Mouse (Mus musculus): ENCODE results near the gene Gm7971. TPM values are rescaled to one million over a fixed set of nuclear protein-coding genes. Genes with fewer than 3 reads are reported as not detected.
"Not testable (repeated sequence)": the region's sequence is repeated elsewhere in the genome, so short reads cannot be mapped to it uniquely, and the experiment has no call there.

Gm7971 gene
- polyA plus RNA-seq (2014; fragmentation: Nextera tagmentation; extraction: Ambion mirVana) = not detected in 2 replicates

- no CpG with 5 or more reads among the region's 1 CpGs for WGBS
- not testable (repeated sequence) for H3K36me3 ChIP-seq (ENCODE audit: control insufficient read depth, insufficient read depth, low read length); H3K9me3 ChIP-seq (ENCODE audit: control insufficient read depth, low read length); H3K4me3 ChIP-seq (ENCODE audit: low read depth, low read length); H3K4me1 ChIP-seq (replicated peaks; ENCODE audit: control insufficient read depth, insufficient read depth, low read length); DNase-seq (ENCODE audit: low spot score); H3K27me3 ChIP-seq (ENCODE audit: control insufficient read depth, insufficient read depth, low read length); H3K9ac ChIP-seq (ENCODE audit: low read depth, low read length); H3K27ac ChIP-seq (ENCODE audit: low read depth, low read length); ATAC-seq (ENCODE audit: low FRiP score); H3K4me2 ChIP-seq (replicated peaks; ENCODE audit: low read depth, low read length)
Measured at GRCm38 (mm10) chr5:95594775-95595174, at the start of gene Gm7971. TSS of gene Gm7971 (minus strand) at chr5:95594875.

Other genes starting within 250 kb of the Gm7971 start
- not detected in 2 replicates for gene D5Ertd577e, start 138.1 kb downstream of the Gm7971 start, polyA plus RNA-seq (2014; fragmentation: Nextera tagmentation; extraction: Ambion mirVana)
- not detected in 2 replicates for gene Gm3286, start 84.1 kb downstream of the Gm7971 start, polyA plus RNA-seq (2014; fragmentation: Nextera tagmentation; extraction: Ambion mirVana)
- not detected in 2 replicates for gene Gm7978, start 141.3 kb upstream of the Gm7971 start, polyA plus RNA-seq (2014; fragmentation: Nextera tagmentation; extraction: Ambion mirVana)
- gene Gm7982, start 147.1 kb upstream of the Gm7971 start, polyA plus RNA-seq (2014; fragmentation: Nextera tagmentation; extraction: Ambion mirVana) = not detected in 2 replicates
- gene E330014E10Rik, start 181.1 kb upstream of the Gm7971 start, polyA plus RNA-seq (2014; fragmentation: Nextera tagmentation; extraction: Ambion mirVana) = not detected in 2 replicates

Measured in hindbrain, embryonic 11.5 days (tissue).